Mouse (Mus musculus) thymus, postnatal 4 days (tissue): ENCODE results near the gene Tor2a.
A peak's percentile ranks its signal among the peaks of the same experiment; 100 is the strongest.

Source experiments
- DNase-seq: peaks from one replicate; pipeline ENCODE4 v3.0.0; 2021

The Tor2a gene

GRCm38 (mm10) chr2:32730854-32731253 is 26.2 kb upstream of the Tor2a start:
- DNase-seq: no peak

- DNase-seq: no peak
Measured at GRCm38 (mm10) chr2:32731911-32732310, 25.1 kb upstream of the Tor2a start.

DNA sequence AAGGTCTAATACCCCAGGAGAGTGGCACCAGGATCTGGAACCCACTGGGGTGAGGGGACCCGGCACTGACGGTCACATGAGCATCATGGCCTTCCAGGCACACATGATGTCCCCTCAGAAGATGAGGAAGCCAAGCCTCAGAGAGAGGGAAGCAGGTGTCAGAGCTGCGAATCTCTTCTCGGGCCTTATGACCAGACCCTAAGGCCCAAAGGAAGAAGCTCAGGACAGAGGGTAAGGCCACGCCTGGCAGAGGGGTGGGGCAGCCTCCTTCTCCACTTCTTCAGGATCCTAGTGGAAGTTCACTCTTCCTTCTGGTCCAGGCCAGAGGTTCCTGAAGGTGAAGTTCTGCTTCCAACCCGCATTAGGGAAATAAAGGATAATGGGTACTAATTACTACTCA is 24.3 kb upstream of the Tor2a start:
- DNase-seq: no peak

GRCm38 (mm10) chr2:32734480-32734879 is 22.6 kb upstream of the Tor2a start:
- DNase-seq: no peak

GRCm38 (mm10) chr2:32734933-32735332 is 22.1 kb upstream of the Tor2a start:
- no peak for DNase-seq

GRCm38 (mm10) chr2:32736306-32736829 is 20.7 kb upstream of the Tor2a start:
- no peak for DNase-seq

GRCm38 (mm10) chr2:32737008-32737407 is 20.0 kb upstream of the Tor2a start:
- no peak for DNase-seq

DNA sequence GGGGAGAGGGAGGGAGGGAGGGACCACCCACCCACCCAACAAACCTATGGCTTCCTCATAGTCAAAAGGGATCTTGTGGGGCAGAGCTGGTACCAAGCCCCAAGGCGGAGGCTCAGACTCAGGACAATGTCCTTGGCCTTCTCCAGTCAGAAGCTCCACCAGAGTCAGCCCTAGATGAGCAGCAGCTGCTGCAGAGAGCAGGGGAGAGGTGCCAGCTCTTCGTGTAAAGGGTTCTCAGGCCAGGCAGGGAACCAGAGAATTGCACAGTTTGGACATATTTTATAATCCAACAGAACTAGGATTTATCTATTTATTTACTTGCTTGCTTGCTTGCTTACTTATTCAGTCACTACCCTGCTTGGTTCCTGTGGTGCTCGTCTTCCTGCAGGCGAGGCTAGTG is 17.7 kb upstream of the Tor2a start:
- DNase-seq: no peak

DNA sequence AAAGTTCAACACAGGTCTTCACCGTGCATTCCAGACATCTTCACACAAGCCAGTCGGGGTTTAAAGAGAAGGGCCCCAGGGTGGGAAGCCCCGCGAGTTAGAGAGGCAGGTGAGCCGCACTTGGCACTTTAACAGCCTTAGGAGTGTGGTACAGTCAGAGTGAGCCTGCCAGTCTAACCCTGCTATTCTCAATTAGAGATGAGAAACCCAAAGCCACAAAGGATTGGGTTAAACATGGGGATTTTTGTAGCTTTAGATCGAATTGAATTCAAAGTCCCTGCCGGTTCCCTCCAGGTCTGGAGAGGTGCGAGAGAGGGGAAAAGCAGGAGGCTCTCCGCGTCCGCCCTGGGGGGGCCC is 16.1 kb upstream of the Tor2a start, which contains the start of gene 6330409D20Rik:
Gene 6330409D20Rik, minus strand, starts transcription at position 101 of the 357 bp plus-strand sequence.
- no peak for DNase-seq

DNA sequence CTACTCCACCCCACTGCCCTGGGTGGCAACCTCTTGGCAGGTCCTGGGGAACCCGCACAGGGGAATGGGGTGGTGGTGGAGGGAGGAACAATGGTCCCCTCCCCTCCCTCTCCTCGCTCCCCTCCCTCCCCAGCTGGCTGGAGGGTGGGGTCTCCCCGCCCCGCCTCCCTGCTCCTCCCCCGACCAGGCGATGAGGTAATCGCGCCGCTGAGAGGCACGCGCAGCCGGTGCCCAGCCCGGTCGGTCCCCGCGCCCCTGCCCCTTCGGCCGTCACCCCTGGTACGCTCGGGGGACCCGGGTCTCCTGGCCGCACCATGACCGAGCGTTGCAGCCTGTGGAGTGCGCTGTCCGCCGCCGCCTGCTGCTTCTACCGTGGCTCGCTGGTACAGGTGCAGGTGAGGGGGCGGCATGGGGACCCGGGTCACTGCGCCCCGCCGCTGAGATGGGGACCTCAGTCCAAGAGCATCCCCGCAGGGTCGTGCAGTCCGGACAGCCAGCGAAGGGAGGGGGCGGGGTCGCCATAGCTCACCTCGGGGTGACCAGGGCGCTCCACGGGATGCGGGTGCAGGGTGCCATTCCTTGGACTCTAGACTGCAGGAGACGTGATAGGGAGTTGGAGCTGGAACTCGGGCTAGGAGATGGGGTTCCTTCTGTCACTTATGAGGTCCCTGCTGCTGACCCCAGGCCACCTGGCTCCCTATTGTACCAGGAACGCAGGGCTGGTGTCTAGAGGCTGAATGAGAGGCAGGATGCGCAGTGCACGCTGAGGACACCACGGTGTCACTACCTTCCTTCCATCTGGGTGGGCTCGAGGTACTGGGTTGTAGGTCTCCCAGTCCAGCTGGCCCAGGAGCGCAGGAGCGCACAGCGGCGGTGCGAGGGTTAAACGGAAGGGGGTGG is 15.5 kb upstream of the Tor2a start:
- no peak for DNase-seq

DNA sequence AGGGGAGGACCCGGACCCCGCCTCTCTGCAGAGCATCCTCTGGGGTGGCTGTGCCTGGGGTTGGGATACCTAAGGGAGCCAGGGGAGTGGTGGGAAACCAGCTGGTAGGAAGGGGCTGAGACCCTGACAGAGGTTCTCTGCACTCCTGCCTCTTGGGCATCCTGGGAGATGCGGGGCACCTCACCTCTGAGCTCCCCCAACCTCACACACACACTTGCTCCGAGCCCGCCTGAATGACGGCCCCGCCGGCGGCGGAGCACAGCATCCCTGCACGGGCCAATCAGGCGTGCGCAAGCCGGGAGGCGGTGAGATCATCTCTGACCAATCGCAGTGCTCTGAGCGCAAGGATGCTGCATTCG is 14.9 kb upstream of the Tor2a start:
- DNase-seq: no peak

- DNase-seq: no peak
Measured at GRCm38 (mm10) chr2:32744272-32744982, 12.6 kb upstream of the Tor2a start.

DNA sequence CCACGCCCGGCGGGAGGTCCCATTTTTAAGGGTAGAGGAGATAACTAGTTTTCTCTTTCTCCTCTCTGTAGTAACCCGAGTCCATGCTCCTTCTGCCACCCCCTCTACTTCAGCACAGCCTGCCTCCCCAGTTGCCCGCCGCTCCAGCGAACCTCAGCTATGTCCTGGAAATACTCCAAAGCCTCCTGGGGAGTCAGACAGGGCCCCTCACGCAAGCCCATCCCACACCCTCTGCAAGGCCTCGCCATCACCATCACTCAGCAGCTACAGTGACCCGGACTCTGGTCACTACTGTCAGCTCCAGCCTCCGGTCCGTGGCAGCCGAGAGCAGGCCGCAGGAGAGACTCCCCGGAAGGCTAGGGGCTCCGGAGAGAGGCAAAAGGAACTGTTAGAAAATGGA is 8.0 kb upstream of the Tor2a start:
- DNase-seq: no peak

GRCm38 (mm10) chr2:32750199-32750598 is 6.8 kb upstream of the Tor2a start:
- DNase-seq: no peak

DNA sequence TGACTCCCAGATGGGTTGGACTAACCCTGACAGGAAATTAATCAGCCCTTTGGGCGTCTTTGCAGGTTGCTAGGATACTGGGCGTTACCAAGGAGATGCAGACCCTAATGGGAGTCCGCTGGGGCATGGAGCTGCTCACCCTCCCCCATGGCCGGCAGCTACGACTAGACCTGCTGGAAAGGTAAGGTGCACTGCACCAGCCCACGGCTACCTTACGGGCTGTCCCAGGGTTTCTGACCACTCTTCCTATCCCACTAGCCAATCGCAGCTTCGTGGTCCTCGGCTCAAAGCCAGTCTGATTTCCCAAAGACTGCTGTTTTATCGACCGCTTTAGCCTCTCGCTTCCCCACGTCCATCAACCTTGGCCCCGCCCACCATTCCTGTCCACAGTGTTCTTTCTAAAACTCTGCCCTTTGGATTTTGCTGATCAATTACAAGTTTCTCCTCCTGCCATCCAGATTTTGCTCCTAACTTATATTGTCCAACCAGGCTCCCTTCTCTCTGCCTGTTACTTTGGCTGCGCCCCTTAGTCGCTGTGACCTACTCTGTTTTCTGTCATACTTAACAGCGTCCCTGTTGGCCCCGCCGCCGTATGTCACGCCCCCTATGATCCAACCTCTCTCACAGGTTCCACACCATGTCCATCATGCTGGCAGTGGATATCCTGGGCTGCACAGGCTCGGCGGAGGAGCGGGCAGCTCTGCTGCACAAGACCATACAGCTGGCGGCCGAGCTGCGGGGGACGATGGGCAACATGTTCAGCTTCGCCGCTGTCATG is 6.0 kb upstream of the Tor2a start:
- DNase-seq: no peak

- DNase-seq: no peak
Measured at GRCm38 (mm10) chr2:32751665-32752033, 5.4 kb upstream of the Tor2a start.

DNA sequence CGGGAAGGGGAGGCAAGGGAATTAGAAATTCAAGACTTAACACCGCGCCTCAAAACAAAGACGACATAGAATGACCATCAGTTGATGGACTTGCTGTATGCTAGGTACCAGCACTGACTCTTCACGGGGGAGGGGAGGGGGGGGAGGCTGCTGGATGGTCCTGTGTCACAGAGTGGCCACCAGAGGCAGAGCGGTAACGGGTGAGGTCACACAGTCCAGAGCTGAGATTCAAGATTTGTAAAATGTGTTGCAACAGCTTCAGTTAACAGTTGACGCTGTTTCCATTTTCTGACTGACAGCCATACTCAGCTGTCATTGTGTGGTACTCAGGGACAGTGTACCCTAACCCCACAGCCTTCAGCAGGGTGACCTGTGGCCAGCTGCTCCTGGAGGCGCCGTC is 4.9 kb upstream of the Tor2a start:
- DNase-seq: no peak

DNA sequence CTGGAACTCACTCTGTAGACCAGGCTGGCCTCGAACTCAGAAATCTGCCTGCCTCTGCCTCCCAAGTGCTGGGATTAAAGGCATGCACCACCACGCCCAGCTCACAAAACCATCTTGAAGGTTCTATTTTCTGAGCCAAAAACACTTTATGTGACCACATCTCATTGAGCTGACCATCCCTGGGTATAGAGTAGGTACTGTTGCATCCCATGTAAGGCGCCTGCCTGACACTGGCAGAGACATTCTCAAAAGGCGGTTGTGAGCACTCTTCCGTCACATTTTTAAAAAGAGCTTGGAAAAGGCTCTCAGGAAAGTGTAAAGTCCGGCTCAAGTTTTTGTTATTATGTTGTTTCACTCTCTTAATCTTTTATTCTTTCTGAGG is 369 bp upstream of the Tor2a start:
- DNase-seq: no peak

DNA sequence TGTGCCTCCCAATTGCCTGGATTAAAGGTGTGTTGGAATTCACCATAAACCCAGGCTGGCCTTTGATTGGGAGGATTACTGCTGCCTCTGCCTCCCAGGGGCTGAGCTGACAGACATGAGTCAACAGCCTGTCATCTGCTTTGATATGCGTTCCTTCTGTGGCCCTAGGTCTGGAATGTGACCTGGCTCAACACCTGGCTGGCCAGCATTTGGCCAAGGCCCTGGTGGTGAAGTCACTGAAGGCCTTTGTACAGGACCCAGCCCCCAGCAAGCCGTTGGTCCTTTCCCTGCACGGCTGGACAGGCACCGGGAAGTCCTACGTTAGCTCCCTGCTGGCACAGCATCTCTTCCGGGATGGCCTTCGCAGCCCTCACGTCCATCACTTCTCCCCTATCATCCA is 1.5 kb downstream of the Tor2a start:
- DNase-seq: no peak

DNA sequence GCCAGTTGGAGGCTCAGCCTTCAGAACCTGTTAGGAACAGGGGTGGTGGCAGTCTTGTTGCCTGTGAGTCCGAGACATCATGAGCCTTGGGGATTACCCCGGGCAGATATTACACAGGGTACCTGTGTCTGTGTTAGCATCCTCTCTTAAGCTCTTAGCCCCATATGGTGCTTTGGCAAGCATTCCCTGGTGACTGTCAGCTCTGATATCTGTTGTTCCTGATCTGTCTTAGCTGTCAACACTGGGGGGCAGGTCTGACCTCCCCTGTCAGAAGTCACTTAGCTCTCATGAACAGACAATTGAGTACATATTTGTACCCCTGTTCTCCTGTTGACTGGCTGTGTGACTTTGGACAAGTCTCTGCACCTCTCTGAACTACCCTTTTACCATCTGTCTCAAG is 2.0 kb downstream of the Tor2a start:
- DNase-seq: no peak

DNA sequence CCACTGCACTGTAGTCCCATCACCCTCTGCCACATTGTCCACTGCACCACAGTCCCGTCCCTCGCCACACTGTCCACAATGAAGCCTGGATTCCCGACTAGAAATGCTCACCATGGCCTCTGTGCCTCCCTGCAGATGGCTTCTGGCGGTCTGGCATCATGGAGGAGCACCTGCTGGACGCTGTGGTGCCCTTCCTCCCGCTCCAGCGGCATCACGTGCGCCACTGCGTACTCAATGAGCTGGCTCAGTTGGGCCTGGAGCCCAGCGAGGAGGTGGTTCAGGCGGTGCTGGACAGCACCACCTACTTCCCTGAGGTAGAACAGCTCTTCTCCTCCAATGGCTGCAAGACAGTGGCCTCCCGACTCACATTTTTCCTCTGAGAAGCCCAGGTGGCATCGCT is 4.3 kb downstream of the Tor2a start:
- no peak for DNase-seq

- DNase-seq: no peak
Measured at GRCm38 (mm10) chr2:32761859-32762258, 4.8 kb downstream of the Tor2a start.

DNA sequence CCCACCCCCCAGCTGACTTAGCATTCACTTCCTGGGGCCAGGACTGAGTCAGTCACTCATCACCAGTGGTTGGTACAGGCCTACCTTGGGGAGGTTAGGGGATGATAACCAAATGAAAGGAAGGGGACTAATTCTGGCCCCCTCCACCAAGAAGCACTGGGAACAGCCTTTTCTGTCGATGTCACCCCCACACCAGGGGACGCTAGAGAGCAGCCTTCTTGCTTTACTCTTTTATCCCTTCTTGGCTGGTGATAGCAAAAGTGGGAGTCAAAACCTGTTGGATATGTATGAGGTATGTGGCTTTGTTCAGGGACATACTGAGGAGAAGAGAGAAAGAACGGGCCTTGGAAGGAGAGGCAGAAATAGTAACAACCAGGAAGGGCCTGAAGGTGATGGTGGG is 6.3 kb downstream of the Tor2a start:
- peak; percentile 52 for DNase-seq

- DNase-seq: no peak
Measured at GRCm38 (mm10) chr2:32767241-32767640, 10.2 kb downstream of the Tor2a start.
